Mouse (Mus musculus): Measurements from ENCODE around the gene Mki67. TPM values are rescaled to one million over a fixed set of nuclear protein-coding genes. Genes with fewer than 3 reads are reported as not detected.
"Not testable (repeated sequence)": the region's sequence is repeated elsewhere in the genome, so short reads cannot be mapped to it uniquely, and the experiment has no call there.

The Mki67 gene
- polyA plus RNA-seq, 1 experiment from 2014 or later: 65.6 TPM

- not testable (repeated sequence) for H3K9me3 ChIP-seq (replicated peaks; ENCODE audit: control insufficient read depth, low read length); H3K27me3 ChIP-seq (ENCODE audit: control insufficient read depth, insufficient read depth, low read length); ATAC-seq (replicated peaks; ENCODE audit: insufficient number of reproducible peaks, low FRiP score, low TSS enrichment, low read depth); DNase-seq (ENCODE audit: low spot score); H3K36me3 ChIP-seq (replicated peaks; ENCODE audit: control insufficient read depth, insufficient read depth, low read depth, low read length); H3K4me1 ChIP-seq (ENCODE audit: control insufficient read depth, insufficient read depth, low read length); H3K9ac ChIP-seq (replicated peaks; ENCODE audit: low read length); H3K4me3 ChIP-seq (ENCODE audit: low read depth, low read length); H3K27ac ChIP-seq (replicated peaks; ENCODE audit: low read depth, low read length); H3K4me2 ChIP-seq (ENCODE audit: low read depth, low read length)
- 69% methylated on average over 4 of the region's 4 CpGs for WGBS
These were observed 32.1 kb downstream of the Mki67 start for GRCm38 (mm10) chr7:135684098-135684497.

- H3K4me1 ChIP-seq (ENCODE audit: control insufficient read depth, insufficient read depth, low read length): no peaks in the 10 kb centered on the region
- peak; percentile 53 for DNase-seq (ENCODE audit: low spot score)
- WGBS: 68% methylated on average over 5 of the region's 5 CpGs
These were observed 35.8 kb downstream of the Mki67 start for GRCm38 (mm10) chr7:135680334-135680733.

GRCm38 (mm10) chr7:135676722-135677121, 39.4 kb downstream of the Mki67 start:
- Histone ChIP-seq H3K27ac (replicated peaks; ENCODE audit: low read depth, low read length) (no peak overlapping the region), H3K4me2 (ENCODE audit: low read depth, low read length) (no peak overlapping the region), H3K36me3 (replicated peaks; ENCODE audit: control insufficient read depth, insufficient read depth, low read depth, low read length) (no peaks in the 10 kb centered on the region), H3K9me3 (replicated peaks; ENCODE audit: control insufficient read depth, low read length) (no peaks in the 10 kb centered on the region), H3K4me1 (ENCODE audit: control insufficient read depth, insufficient read depth, low read length) (no peaks in the 10 kb centered on the region), H3K9ac (replicated peaks; ENCODE audit: low read length) (no peak overlapping the region), H3K4me3 (ENCODE audit: low read depth, low read length) (no peak overlapping the region), H3K27me3 (ENCODE audit: control insufficient read depth, insufficient read depth, low read length) (no peaks in the 10 kb centered on the region)
- ATAC-seq (replicated peaks; ENCODE audit: insufficient number of reproducible peaks, low FRiP score, low TSS enrichment, low read depth) (no peak), DNase-seq (ENCODE audit: low spot score) (no peak)
- 87% methylated on average over 8 of the region's 8 CpGs for WGBS

More at GRCm38 (mm10) chr7:135680334-135680733, 35.8 kb downstream of the Mki67 start:
- no peak overlapping the region for H3K4me3 ChIP-seq (ENCODE audit: low read depth, low read length)
- no peaks in the 10 kb centered on the region for H3K9me3 ChIP-seq (replicated peaks; ENCODE audit: control insufficient read depth, low read length)
- no peaks in the 10 kb centered on the region for H3K27me3 ChIP-seq (ENCODE audit: control insufficient read depth, insufficient read depth, low read length)
- no peak overlapping the region for H3K4me2 ChIP-seq (ENCODE audit: low read depth, low read length)
- no peak overlapping the region for H3K27ac ChIP-seq (replicated peaks; ENCODE audit: low read depth, low read length)
- no peaks in the 10 kb centered on the region for H3K36me3 ChIP-seq (replicated peaks; ENCODE audit: control insufficient read depth, insufficient read depth, low read depth, low read length)
- no peak overlapping the region for H3K9ac ChIP-seq (replicated peaks; ENCODE audit: low read length)
- no peak for ATAC-seq (replicated peaks; ENCODE audit: insufficient number of reproducible peaks, low FRiP score, low TSS enrichment, low read depth)

- Histone ChIP-seq H3K4me3 (ENCODE audit: low read depth, low read length) (no peak overlapping the region), H3K4me2 (ENCODE audit: low read depth, low read length) (no peak overlapping the region), H3K36me3 (replicated peaks; ENCODE audit: control insufficient read depth, insufficient read depth, low read depth, low read length) (no peaks in the 10 kb centered on the region), H3K27me3 (ENCODE audit: control insufficient read depth, insufficient read depth, low read length) (no peaks in the 10 kb centered on the region), H3K9ac (replicated peaks; ENCODE audit: low read length) (no peak overlapping the region), H3K27ac (replicated peaks; ENCODE audit: low read depth, low read length) (no peak overlapping the region), H3K4me1 (ENCODE audit: control insufficient read depth, insufficient read depth, low read length) (no peaks in the 10 kb centered on the region), H3K9me3 (replicated peaks; ENCODE audit: control insufficient read depth, low read length) (no peaks in the 10 kb centered on the region)
- 74% methylated on average over 3 of the region's 3 CpGs for WGBS
- ATAC-seq (replicated peaks; ENCODE audit: insufficient number of reproducible peaks, low FRiP score, low TSS enrichment, low read depth): no peak
- DNase-seq (ENCODE audit: low spot score): no peak
These were observed 42.6 kb downstream of the Mki67 start for GRCm38 (mm10) chr7:135673576-135673975.

- 41% methylated on average over 16 of the region's 16 CpGs for WGBS
- no peak overlapping the region for H3K4me3 ChIP-seq (ENCODE audit: low read depth, low read length)
- no peak overlapping the region for H3K27ac ChIP-seq (replicated peaks; ENCODE audit: low read depth, low read length)
- H3K4me1 ChIP-seq (ENCODE audit: control insufficient read depth, insufficient read depth, low read length): no peaks in the 10 kb centered on the region
- ATAC-seq (replicated peaks; ENCODE audit: insufficient number of reproducible peaks, low FRiP score, low TSS enrichment, low read depth): peak; percentile 25; the same call in 1 of the 2 replicates
- H3K36me3 ChIP-seq (replicated peaks; ENCODE audit: control insufficient read depth, insufficient read depth, low read depth, low read length): no peaks in the 10 kb centered on the region
- no peak overlapping the region for H3K9ac ChIP-seq (replicated peaks; ENCODE audit: low read length)
- no peaks in the 10 kb centered on the region for H3K27me3 ChIP-seq (ENCODE audit: control insufficient read depth, insufficient read depth, low read length)
- H3K4me2 ChIP-seq (ENCODE audit: low read depth, low read length): no peak overlapping the region
- DNase-seq (ENCODE audit: low spot score): peak; percentile 87
- H3K9me3 ChIP-seq (replicated peaks; ENCODE audit: control insufficient read depth, low read length): no peaks in the 10 kb centered on the region
These were observed 47.1 kb downstream of the Mki67 start for GRCm38 (mm10) chr7:135668852-135669739.

- DNase-seq (ENCODE audit: low spot score) (no peak), ATAC-seq (replicated peaks; ENCODE audit: insufficient number of reproducible peaks, low FRiP score, low TSS enrichment, low read depth) (no peak)
- Histone ChIP-seq H3K9me3 (replicated peaks; ENCODE audit: control insufficient read depth, low read length) (no peaks in the 10 kb centered on the region), H3K27ac (replicated peaks; ENCODE audit: low read depth, low read length) (no peak overlapping the region), H3K4me3 (ENCODE audit: low read depth, low read length) (no peak overlapping the region), H3K27me3 (ENCODE audit: control insufficient read depth, insufficient read depth, low read length) (no peaks in the 10 kb centered on the region), H3K4me1 (ENCODE audit: control insufficient read depth, insufficient read depth, low read length) (no peaks in the 10 kb centered on the region), H3K9ac (replicated peaks; ENCODE audit: low read length) (no peak overlapping the region), H3K36me3 (replicated peaks; ENCODE audit: control insufficient read depth, insufficient read depth, low read depth, low read length) (no peaks in the 10 kb centered on the region), H3K4me2 (ENCODE audit: low read depth, low read length) (no peak overlapping the region)
- WGBS: 88% methylated on average over 2 of the region's 2 CpGs
These were observed 49.8 kb downstream of the Mki67 start for GRCm38 (mm10) chr7:135666314-135666713.

- WGBS: 76% methylated on average over 7 of the region's 7 CpGs
These were observed 52.0 kb downstream of the Mki67 start for GRCm38 (mm10) chr7:135664211-135664610.

GRCm38 (mm10) chr7:135660314-135660713, 55.8 kb downstream of the Mki67 start:
- Histone ChIP-seq H3K27me3 (ENCODE audit: control insufficient read depth, insufficient read depth, low read length) (no peaks in the 10 kb centered on the region), H3K4me3 (ENCODE audit: low read depth, low read length) (no peak overlapping the region), H3K9me3 (replicated peaks; ENCODE audit: control insufficient read depth, low read length) (no peaks in the 10 kb centered on the region), H3K9ac (replicated peaks; ENCODE audit: low read length) (no peak overlapping the region), H3K27ac (replicated peaks; ENCODE audit: low read depth, low read length) (no peak overlapping the region), H3K4me2 (ENCODE audit: low read depth, low read length) (no peak overlapping the region), H3K36me3 (replicated peaks; ENCODE audit: control insufficient read depth, insufficient read depth, low read depth, low read length) (no peaks in the 10 kb centered on the region), H3K4me1 (ENCODE audit: control insufficient read depth, insufficient read depth, low read length) (no peaks in the 10 kb centered on the region)
- DNase-seq (ENCODE audit: low spot score): no peak
- no peak for ATAC-seq (replicated peaks; ENCODE audit: insufficient number of reproducible peaks, low FRiP score, low TSS enrichment, low read depth)

More at GRCm38 (mm10) chr7:135664211-135664610, 52.0 kb downstream of the Mki67 start:
- no peaks in the 10 kb centered on the region for H3K36me3 ChIP-seq (replicated peaks; ENCODE audit: control insufficient read depth, insufficient read depth, low read depth, low read length)
- H3K27ac ChIP-seq (replicated peaks; ENCODE audit: low read depth, low read length): no peak overlapping the region
- H3K9ac ChIP-seq (replicated peaks; ENCODE audit: low read length): no peak overlapping the region
- no peak for ATAC-seq (replicated peaks; ENCODE audit: insufficient number of reproducible peaks, low FRiP score, low TSS enrichment, low read depth)
- DNase-seq (ENCODE audit: low spot score): no peak
- H3K4me3 ChIP-seq (ENCODE audit: low read depth, low read length): no peak overlapping the region
- H3K4me1 ChIP-seq (ENCODE audit: control insufficient read depth, insufficient read depth, low read length): no peaks in the 10 kb centered on the region
- H3K4me2 ChIP-seq (ENCODE audit: low read depth, low read length): no peak overlapping the region
- H3K9me3 ChIP-seq (replicated peaks; ENCODE audit: control insufficient read depth, low read length): no peaks in the 10 kb centered on the region
- H3K27me3 ChIP-seq (ENCODE audit: control insufficient read depth, insufficient read depth, low read length): no peaks in the 10 kb centered on the region

All from embryonic facial prominence, embryonic 11.5 days (tissue).